Mouse (Mus musculus) small intestine, adult 2 months (tissue): ENCODE measurements around the gene Ap1b1.

ENCODE experiments used
- CTCF ChIP-seq: fragments of 200-500 bp; IDR thresholded peaks from 2 replicates; pipeline ENCODE4 v1.5.1; 2012; ENCODE audit warnings: low read depth, mild to moderate bottlenecking, control low read depth, inconsistent platforms, low read length, moderate library complexity, mixed read lengths; ENCODE audit not compliant: insufficient replicate concordance, insufficient read length; ENCODE audit errors: extremely low read depth
- POLR2A ChIP-seq: fragments of 200-500 bp; IDR thresholded peaks from 2 replicates; pipeline ENCODE4 v1.6.1; 2012; ENCODE audit warnings: low read depth, mild to moderate bottlenecking, control low read depth, inconsistent platforms, low read length, moderate library complexity

DNA sequence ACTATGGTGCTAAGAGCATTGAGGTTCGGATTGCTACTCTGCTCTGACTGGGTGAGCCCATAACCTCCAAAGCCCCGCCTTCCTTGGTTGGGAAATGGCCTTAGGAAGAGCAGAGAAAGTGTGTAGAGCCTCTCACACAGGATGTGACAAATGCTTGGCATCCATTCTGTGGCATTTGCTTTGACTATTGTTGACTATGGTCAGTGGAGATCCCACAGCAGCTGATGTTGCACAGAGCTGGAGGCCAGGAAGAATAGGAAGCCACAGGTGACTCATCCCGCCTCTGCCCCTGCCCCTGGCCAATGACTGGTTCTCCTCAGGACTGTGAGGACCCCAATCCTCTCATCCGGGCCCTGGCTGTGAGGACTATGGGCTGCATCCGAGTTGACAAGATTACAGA is 29.7 kb downstream of the Ap1b1 start:
- TF ChIP-seq CTCF = no peak
- TF ChIP-seq POLR2A = no peak
